Mouse (Mus musculus) cortical plate, adult 2 months (tissue): Measurements from ENCODE around the gene Tex52. TPM values are rescaled to one million over a fixed set of nuclear protein-coding genes. Genes with fewer than 3 reads are reported as not detected.
"Not testable (repeated sequence)": the region's sequence is repeated elsewhere in the genome, so short reads cannot be mapped to it uniquely, and the experiment has no call there.

Experiments used
- H3K27ac ChIP-seq: fragments of 200-500 bp; 2 replicates; pipeline ENCODE4 v1.5.1; 2012; ENCODE audit warnings: low read length, control low read depth, inconsistent platforms; ENCODE audit not compliant: insufficient read depth
- H3K4me1 ChIP-seq: fragments of 200-500 bp; 2 replicates; pipeline ENCODE4 v1.6.1; 2011; ENCODE audit warnings: low read length; ENCODE audit not compliant: control insufficient read depth, insufficient read depth
- H3K4me3 ChIP-seq: fragments of 200-500 bp; 2 replicates; pipeline ENCODE4 v1.5.1; 2011; ENCODE audit warnings: mild to moderate bottlenecking, low read length, control low read depth; ENCODE audit not compliant: insufficient read depth
- CTCF ChIP-seq: fragments of 200-500 bp; IDR thresholded peaks from 2 replicates; pipeline ENCODE4 v1.5.1; 2011; ENCODE audit warnings: mild to moderate bottlenecking, control low read depth, low read length; ENCODE audit not compliant: insufficient read depth; ENCODE audit errors: extremely low read depth
- POLR2A ChIP-seq: fragments of 200-500 bp; IDR thresholded peaks from 2 replicates; pipeline ENCODE4 v1.6.1; 2011; ENCODE audit warnings: mild to moderate bottlenecking, low read length, control low read depth; ENCODE audit not compliant: insufficient read depth; ENCODE audit errors: extremely low read depth
- polyA plus RNA-seq: library from polyadenylated mRNA; depleted of rRNA; stranded (reverse); fragments of >200 nt; gene quantifications from 2 replicates; pipeline ENCODE4 v1.2.3, GENCODE M21; 2012

Tex52 gene
- polyA plus RNA-seq, 1 experiment, result 4.3 TPM

DNA sequence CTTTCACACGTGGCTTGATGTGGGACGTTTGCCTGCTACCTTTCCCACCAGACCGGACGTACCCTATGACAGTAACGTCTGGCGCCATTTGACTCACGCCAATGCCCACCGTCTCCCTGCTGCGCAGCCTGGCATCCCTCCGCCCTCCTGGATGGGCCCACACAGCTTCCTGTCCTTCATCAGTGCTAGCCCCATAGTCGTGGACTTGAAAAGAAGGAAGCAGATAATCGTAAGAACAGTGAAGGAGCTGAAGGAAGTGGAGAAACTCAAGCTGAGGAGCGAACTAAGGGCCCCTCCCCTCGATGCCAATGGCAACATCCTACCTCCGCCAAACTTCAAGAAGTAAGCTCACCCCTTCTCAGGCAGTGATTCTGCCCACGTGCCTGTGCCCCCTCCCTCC lies 4.4 kb downstream of the Tex52 start:
- TF ChIP-seq POLR2A (no peak), CTCF (no peak)
- Histone ChIP-seq H3K4me3 (no peak overlapping the region), H3K4me1 (peaks cover 3% of the 10 kb centered on the region; the same call in 1 of the 2 replicates), H3K27ac (no peak overlapping the region)

DNA sequence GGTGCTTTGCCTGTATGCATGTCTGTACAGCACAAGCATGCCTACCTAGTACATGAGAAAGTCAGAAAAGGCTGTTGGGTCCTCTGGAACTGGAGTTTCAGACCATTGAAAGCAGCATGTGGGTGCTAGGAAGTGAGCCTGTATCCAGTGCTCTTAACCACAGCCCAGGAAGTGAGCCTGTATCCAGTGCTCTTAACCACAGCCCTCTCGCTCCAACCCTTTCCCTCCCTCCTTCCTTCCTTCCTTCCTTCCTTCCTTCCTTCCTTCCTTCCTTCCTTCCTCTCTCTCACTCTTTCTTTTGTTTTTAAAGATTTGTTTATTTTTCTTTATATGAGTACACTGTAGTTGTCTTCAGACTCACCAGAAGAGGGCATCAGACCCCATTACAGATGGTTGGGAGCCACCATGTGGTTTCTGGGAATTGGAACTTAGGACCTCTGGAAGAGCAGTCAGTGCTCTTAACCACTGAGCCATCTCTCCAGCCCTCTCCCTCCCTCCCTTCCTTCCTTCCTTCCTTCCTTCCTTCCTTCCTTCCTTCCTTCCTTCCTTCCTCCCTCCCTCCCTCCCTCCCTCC lies 5.4 kb downstream of the Tex52 start:
- H3K27ac ChIP-seq, H3K4me1 ChIP-seq, H3K4me3 ChIP-seq: not testable (repeated sequence)

DNA sequence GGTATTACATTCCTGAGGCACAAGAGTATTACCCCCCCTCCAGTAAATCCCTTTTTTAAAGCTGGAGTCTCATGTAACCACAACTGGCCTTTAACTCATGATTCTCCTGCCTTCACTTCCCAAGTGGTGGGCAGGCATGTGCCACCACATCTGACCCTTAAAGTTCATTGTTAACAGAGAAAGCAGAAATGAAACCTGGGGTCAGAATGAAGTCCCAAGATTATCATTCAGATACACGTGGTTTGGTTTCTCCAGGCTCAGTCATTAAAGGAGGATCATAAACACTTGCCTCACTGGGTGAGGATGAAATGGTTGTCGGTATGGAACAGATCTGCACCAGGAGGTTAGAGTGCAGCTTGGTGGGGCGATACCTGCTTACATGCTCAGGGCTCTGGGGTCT lies 6.0 kb downstream of the Tex52 start:
- no peak overlapping the region for H3K27ac ChIP-seq
- H3K4me1 ChIP-seq, result no peaks in the 10 kb centered on the region; the same call in 1 of the 2 replicates
- TF ChIP-seq CTCF (no peak), POLR2A (no peak)
- no peak overlapping the region for H3K4me3 ChIP-seq

DNA sequence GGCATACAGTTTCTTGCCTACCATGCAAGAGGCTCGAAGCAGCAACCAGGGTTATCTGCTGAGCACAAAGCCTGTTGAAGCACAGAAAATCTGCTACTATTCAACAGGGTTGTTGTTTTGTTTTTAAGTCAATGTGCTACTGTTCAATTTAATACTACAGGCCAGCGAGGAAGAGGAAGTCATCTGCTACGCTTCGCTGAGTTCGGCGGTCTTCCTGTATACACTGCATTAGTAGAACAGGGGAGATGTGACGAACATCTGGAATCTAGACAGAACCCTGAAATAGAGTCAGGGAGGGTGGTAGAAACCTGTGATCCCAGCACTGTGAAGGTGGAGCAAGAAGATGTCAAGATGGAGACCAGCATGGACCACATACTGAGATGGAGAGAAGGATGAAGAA lies 8.5 kb downstream of the Tex52 start:
- no peak overlapping the region for H3K4me3 ChIP-seq
- no peak for TF ChIP-seq CTCF
- no peak for TF ChIP-seq POLR2A
- H3K4me1 ChIP-seq, result no peaks in the 10 kb centered on the region
- no peak overlapping the region for H3K27ac ChIP-seq

DNA sequence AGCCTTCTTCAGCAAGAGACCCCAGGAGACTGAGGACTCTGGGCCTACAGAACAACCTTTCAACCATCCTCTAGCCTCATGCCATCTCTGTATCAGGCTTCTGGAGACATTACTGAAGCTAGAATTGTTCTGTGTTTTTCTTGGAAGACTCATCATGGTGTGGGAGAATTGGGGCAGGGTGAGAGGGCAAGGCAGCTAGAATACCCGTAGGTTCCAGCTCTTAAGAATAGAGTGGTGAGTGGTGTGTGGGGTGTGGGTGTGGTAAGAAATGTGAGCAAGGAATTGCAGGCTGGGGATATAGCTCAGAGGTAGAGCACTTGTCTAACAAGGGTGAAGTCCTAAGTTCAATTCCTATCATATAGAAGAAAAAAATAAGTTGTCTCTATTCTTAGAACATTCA lies 9.8 kb downstream of the Tex52 start:
- Histone ChIP-seq H3K4me3 (no peak overlapping the region), H3K4me1 (no peaks in the 10 kb centered on the region), H3K27ac (no peak overlapping the region)
- TF ChIP-seq CTCF, result no peak
- TF ChIP-seq POLR2A, result no peak

DNA sequence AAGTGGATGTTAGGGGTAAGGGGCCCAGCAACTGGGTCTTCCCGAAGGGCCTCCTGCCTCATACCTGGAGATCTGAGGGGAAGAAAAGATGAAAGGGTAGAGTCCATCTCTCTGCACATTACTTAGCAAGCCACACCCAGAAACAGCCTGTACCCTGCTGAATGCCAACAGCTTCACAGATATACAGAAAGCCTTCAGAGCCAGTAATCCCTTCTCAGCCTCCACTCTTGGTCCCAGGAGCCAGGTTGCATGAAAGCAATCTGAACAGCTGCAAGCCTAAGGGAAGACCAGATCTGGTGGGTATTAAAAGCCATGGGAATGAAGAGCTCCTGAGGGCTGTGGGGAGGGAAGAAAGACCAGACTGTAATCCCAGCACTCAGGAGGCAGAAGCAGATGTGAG lies 13.9 kb downstream of the Tex52 start:
- Histone ChIP-seq H3K4me1 (no peaks in the 10 kb centered on the region), H3K4me3 (no peak overlapping the region), H3K27ac (no peak overlapping the region)
- TF ChIP-seq POLR2A, result no peak
- no peak for TF ChIP-seq CTCF

DNA sequence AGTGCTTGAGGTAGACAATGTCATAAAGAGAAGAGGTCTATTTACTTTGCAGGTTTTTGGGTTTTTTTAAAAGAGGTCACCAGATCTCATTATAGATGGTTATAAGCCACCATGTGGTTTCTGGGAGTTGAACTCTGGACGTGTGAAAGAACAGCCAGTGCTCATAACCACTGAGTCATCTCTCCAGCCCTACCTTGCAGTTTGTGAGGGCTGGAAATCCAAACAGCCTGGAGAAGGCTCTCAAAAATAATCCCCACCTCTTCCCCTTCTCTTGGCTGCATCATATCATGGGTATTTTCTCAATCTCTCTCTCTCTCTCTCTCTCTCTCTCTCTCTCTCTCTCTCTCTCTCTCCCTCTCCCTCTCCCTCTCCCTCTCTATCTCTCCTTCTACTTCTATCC lies 15.4 kb downstream of the Tex52 start:
- Histone ChIP-seq H3K4me3 (no peak overlapping the region), H3K27ac (no peak overlapping the region), H3K4me1 (no peaks in the 10 kb centered on the region)
- TF ChIP-seq POLR2A, result no peak
- no peak for TF ChIP-seq CTCF

DNA sequence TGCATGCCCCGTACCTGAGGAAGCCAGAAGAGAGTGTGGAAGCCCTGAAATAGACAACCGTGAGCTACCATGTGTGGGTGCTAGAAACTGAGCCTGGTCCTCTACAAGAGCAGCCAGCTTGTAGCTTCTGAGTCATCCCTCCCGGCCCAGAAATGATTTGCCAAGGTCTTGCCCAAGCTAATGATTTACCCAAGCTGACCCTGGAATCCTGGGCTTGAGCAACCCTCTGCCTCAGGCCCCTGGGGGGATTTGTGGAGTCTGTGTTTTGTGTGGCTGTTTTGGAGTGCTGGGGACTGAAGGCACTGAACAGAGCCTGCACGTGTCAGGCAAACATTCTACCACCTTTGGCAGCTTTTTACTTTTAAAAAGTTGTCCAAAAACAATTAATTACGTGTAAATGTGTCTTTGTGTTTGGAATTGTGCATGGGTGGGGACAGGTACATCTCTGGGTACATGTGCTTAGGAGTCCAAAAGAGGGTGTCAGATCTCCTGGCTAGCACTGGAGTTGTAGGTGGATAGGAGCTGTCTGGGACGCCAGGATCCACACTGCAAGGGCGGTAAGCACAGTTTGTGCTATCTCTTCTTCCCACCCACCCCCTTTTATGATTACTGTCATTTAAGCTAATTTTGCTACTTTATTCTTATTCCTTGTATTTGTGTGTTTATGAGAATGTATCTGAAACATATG lies 22.5 kb downstream of the Tex52 start:
- no peak overlapping the region for H3K4me3 ChIP-seq
- H3K4me1 ChIP-seq, result no peaks in the 10 kb centered on the region
- no peak overlapping the region for H3K27ac ChIP-seq
- no peak for TF ChIP-seq CTCF

DNA sequence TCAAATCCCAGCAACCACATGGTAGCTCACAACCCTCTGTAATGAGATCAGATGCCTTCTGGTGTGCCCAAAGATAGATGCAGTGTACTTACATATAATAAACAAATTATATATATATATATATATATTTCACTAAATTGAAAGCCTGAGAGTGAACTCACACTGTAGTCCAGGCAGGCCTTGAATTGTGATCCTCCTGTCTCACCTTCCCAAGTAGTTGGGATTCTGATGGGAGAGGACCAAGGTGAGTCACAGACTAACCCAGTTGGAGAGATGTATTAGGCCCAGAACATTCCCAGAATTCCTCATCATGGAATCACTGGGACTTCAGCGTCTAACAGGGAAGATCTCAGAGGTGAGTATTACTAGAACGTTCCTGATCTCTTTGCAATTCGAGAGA lies 23.7 kb downstream of the Tex52 start, which contains the start of gene Nrip2:
Nrip2 (plus strand) TSS at position 301 of the 400 bp plus-strand sequence.
- TF ChIP-seq POLR2A (no peak), CTCF (no peak)
- no peaks in the 10 kb centered on the region for H3K4me1 ChIP-seq
- peak within 1 kb of the TSS; percentile 43 for H3K4me3 ChIP-seq
- H3K27ac ChIP-seq, result no peak within 1 kb of the TSS

DNA sequence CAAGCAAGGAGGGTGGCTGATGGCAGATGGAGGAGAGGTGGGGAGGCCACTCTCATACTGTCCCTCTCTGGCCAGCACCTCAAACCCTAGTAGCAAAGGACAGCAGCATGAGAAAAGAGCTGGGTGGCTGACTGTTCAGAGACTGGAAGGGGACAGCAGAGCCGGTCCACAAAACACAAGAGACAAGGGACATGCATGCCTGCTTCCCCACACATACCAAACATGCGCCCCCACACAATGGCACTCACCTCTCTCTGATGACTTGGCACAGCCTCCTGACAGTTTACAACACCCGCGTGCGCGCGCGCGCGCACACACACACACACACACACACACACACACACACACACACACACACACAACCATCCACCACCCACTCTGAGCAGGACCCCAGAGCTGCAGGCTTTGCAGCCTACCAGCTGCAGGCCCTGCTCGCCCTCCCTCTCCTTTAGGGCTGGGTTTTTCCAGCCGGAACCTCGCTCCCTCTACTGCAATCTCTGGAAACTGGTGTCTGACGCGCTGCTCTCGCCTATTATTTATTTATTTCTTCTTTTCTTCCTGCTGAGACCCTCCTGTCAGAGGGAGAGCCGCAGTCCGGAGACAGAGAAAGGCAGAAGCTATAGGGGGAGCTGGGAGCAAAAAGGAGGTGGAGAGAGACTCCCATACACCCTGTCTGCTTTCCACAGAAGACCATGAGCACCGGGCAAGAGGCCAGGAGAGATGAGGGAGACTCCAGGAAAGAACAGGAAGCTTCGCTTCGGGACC lies 24.3 kb downstream of the Tex52 start:
- Histone ChIP-seq H3K4me1 (no peaks in the 10 kb centered on the region), H3K4me3 (peak overlapping the region; percentile 43), H3K27ac (no peak overlapping the region)
- TF ChIP-seq CTCF (no peak), POLR2A (no peak)
